Mouse (Mus musculus): ENCODE results near the gene Tuba4a.

- TF ChIP-seq POLR2A (IDR thresholded peaks at IDR 0.05; ENCODE audit: low read depth, low read length) = no peak
- TF ChIP-seq CTCF (conservative IDR thresholded peaks at IDR 0.05 in 1 of 2, IDR thresholded peaks at IDR 0.05 in 1 of 2; ENCODE audit: low read depth in 2 of 2, low read length in 2 of 2) = no peak
- TF ChIP-seq ZMIZ1 (IDR thresholded peaks at IDR 0.05; ENCODE audit: low read depth, low read length) = no peak
- no peak for TF ChIP-seq MYC (IDR thresholded peaks at IDR 0.05; ENCODE audit: low read depth, low read length)
- TF ChIP-seq UBTF (IDR thresholded peaks at IDR 0.05; ENCODE audit: low read depth, low read length) = no peak
- no peak for TF ChIP-seq NELFE (IDR thresholded peaks at IDR 0.05; ENCODE audit: low read depth, low read length)
- TF ChIP-seq MEF2A (IDR thresholded peaks at IDR 0.05; ENCODE audit: borderline replicate concordance, low read depth, low read length) = no peak
- TF ChIP-seq POLR2AphosphoS2 (IDR thresholded peaks at IDR 0.05; ENCODE audit: low read depth, low read length) = no peak
- TF ChIP-seq TBP (conservative IDR thresholded peaks at IDR 0.05; ENCODE audit: low read depth, low read length) = no peak
- no peak for TF ChIP-seq NRF1 (IDR thresholded peaks at IDR 0.05; ENCODE audit: low read depth, low read length)
- TF ChIP-seq CHD2 (IDR thresholded peaks at IDR 0.05; ENCODE audit: low read length) = no peak
Measured at GRCm38 (mm10) chr1:75226138-75226537, 6.5 kb upstream of the Tuba4a start.
